Mouse (Mus musculus): ENCODE results near the gene Ssbp2. TPM values are rescaled to one million over a fixed set of nuclear protein-coding genes. Genes with fewer than 3 reads are reported as not detected.

Ssbp2 gene
- total RNA-seq, 2 experiments from 2014 or later = 56.3 to 62.0 TPM

DNA sequence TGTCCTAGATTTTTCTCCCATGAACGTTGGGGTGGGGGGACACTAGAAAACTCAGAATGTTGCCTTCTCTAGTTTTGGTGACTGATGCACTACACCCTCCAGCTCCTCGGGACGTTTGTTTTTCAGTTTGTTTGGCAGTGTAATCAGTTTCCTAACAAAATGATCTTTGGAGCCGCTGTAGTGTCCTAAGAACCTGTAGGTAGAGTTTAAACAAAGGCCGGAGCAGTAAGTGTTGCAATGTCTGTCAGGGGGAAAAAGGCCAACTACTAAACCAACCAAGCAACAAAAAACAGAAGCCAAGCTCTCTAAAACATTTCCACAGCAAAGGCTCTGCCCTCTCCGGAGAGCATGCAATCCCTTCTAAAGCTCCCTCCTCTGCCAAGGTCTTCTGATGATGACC is 280.8 kb downstream of the Ssbp2 start:
- DNase-seq = no peak

DNA sequence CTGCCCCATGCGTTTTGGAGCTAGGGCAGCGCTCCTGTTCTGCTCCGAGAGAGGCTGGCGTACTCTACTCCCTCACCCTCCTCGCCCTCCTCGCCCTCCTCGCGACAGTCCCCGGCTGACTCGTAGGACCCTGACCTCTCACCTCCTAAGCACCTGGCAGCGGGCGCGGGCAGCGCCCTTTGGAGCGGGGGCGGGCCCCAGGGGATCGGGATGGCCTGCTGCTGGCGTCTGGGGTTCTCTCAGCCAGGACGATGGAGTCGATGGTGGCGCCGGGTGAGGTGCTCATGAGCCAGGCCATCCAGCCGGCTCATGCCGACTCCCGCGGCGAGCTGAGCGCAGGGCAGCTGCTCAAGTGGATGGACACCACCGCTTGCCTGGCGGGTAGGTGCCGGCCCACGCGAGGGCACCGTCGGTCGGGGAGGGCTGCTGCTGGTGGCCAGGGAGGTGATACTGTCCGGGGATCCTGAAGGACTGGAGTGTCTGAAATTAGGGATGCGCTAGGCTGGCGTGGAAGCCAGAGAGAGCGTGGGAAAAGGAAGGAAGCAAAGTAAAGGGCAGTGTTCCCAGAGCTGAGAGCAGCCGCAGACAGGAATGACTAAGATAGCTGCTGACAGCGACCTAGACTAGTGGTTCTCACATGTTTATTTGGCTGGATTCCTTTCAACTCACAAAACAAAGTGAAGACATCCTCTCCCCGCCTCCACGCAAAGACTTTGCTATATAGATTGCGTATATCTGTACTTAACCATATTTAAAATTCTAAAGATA is 281.4 kb downstream of the Ssbp2 start, which contains the start of gene Acot12:
Acot12 (plus strand) TSS at position 233 of the 768 bp plus-strand sequence.
- DNase-seq = peak; percentile 25

DNA sequence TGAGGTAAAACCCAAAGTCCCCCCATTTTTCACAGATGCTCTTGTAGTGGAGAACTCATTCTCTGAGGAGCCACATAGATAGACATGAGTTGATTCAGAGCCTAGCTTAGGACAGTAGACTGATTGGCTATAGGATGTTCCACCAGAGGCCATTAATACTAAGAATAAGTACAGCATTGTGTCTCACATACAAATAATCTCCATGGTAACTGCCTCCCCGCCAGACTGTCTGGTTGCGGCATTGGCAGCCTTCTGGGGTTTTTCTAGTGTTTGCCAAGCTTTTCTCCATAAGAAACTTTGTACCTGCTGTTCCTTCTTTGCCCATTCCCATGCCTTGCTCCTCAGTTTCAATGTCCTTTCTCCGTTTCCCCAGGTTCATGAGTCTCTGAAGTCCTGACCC is 283.1 kb downstream of the Ssbp2 start:
- DNase-seq = no peak

DNA sequence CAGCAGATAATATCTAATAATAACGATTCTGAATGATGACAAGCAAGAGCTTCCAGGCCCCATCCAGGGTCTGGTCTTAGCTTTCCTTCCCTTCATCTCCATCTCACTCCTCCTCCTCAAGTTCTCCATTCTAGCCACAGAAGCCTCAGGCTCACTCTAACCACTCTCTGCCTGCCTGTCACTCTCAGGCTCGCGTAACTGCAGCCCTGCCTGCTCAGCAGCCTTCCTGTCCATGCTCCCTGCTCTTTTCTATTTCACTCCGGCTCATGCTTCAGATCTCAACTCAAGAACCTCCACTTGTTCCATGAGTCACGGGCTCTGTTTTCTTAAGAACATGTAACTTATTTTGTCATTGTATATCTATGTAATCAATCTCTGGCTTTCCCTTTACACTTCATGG is 286.4 kb downstream of the Ssbp2 start:
- DNase-seq = no peak

DNA sequence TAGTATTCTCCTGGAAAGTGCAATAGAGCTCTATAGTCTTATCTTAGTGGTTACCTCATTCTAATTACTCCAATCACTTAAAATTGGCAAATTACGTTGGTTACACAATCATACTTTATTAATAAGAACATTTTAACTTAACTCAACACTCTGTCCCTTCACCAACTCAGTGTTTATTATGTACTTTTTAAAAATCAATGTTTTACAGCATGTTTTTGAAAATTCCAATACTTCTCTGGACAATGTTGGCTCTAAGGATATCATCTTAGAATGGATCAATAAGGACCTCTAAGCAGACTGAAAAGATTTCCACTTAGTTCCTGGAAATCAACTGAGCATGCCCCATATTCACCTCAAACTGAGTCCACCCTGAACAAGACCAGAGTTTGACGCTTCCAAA is 288.3 kb downstream of the Ssbp2 start:
- DNase-seq = no peak

DNA sequence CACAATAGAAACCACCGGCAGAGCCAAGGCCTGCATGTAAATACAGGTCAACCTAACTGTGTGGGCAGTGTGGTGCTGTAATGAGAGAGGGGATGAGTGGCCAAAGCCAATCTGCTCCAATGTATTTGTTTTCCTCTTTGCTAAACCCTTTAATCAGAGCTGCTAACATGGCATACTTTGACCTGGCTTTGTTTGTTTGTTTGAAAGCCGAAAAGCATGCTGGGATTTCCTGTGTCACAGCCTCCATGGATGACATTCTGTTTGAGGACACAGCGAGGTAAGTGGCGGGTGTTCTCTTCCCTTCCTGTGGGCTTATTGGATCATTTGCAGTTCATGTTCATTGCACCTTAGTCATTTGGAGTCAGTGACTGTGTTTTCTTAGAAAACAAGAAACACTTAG is 289.9 kb downstream of the Ssbp2 start:
- no peak for DNase-seq

Small RNA genes lying within 50 kb of the gene (microRNA-seq; reads per million reads assigned to microRNA genes)
- 0 reads per million in 2 experiments for gene Gm27656

Other genes with a start within 250 kb of the Ssbp2 start
- gene Atg10, start 236.3 kb upstream of the Ssbp2 start, total RNA-seq (2021) = 10 to 100 TPM; 22.1 to 25.6 TPM

Data from heart, postnatal 4 days (tissue).